Mouse (Mus musculus) kidney, adult 2 months (tissue): ENCODE results near the gene Mbtps1.

Experiments
- CTCF ChIP-seq: fragments of 200-500 bp; conservative IDR thresholded peaks from 2 replicates; pipeline ENCODE4 v1.5.1; 2011; ENCODE audit warnings: low read depth, mild to moderate bottlenecking, control low read depth, low read length, moderate library complexity, mixed read lengths; ENCODE audit not compliant: insufficient read depth, insufficient read length
- POLR2A ChIP-seq: fragments of 200-500 bp; IDR thresholded peaks from one replicate; pipeline ENCODE4 v1.6.1; 2011; ENCODE audit warnings: low read depth, low read length, control low read depth

DNA sequence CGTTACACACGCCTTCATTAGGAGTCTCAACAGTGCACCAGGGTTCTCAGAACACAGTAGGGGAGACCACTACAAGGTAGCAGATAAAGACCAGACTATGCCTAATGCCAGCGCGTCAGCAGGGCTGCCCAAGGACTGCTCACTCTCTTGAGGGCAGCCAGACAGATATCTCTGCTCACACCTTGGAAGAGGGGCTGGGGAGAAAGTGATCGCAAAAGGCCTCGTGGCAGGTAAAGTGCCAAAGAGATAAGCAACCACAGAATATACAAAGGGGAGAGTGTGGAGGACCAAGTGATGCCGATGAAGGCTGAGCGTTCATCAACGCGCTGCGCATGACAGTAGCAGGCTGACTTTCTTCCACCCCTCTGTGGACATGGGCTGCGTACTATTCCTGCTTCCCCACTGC, 45.9 kb upstream of the Mbtps1 start:
- TF ChIP-seq CTCF (no peak), POLR2A (no peak)
